Mouse (Mus musculus) ES-E14 (cell line): ENCODE data around the gene Gsdme.

Experiments
- HCFC1 ChIP-seq: IDR thresholded peaks from 2 replicates; pipeline ENCODE4 v1.6.1; 2012; ENCODE audit warnings: low read length, inconsistent platforms, borderline replicate concordance; ENCODE audit not compliant: insufficient read depth
- MAFK ChIP-seq: IDR thresholded peaks from 2 replicates; pipeline ENCODE4 v1.6.1; 2014; ENCODE audit warnings: mild to moderate bottlenecking, low read depth, low read length, inconsistent platforms; ENCODE audit not compliant: insufficient read depth
- ZC3H11A ChIP-seq: IDR thresholded peaks from 2 replicates; pipeline ENCODE4 v1.6.1; 2012; ENCODE audit warnings: low read depth, mild to moderate bottlenecking, inconsistent platforms, low read length, borderline replicate concordance

DNA sequence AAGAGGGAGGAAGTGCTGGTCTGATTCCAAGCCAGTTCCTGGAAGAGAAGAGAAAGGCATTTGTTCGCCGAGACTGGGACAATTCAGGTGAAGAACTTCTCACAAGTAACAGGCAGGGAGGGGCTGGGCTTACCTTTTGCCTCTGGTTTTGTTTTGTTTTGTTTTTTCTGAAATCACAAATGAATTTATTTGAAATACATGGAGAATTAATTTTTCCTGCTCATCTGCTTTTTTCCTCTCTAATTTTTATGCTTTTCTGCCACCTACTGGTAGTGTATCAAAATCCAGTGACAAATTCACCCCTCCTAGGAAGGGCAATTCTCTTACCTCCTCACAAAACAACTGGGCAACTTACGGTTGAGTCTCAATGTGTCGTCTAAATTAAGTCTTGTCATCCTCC is 83.5 kb downstream of the Gsdme start:
- TF ChIP-seq HCFC1 (no peak), ZC3H11A (no peak), MAFK (no peak)
